16 mouse cellular contexts compared by ENCODE assay signal in the genomic region with DNA sequence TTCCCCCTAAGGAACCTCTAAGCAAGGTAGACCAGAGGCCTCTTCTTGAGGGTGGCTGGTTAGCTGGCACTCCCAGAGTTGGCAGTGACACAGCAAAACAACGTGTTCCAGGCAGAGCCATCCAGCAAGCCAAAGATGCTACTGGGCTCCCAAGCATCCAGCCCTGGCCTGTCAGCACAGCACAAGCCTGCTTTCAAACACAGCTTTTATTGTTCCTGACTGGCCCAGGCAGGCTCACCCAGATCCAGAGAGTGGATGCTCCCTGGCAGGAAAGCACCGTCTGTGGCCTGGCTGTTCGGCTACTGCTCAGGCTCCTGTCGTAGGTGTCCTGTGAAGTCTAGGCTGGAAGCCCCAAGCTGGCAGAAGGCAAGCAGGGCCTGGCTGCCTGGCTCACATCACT. TPM values are rescaled to one million over a fixed set of nuclear protein-coding genes. Genes with fewer than 3 reads are reported as not detected.
DNase-seq lines count a peak whose midpoint lies in the region; ATAC-seq and TF ChIP-seq lines count a peak whose summit lies in the region.
"Had no signal": no experiment of that assay in that cellular context is flagged by ENCODE, and none has a peak within 500 bp of the region (broad histone marks: within the 10 kb centered on the region; RNA-seq: fewer than 3 reads in every experiment).

No protein-coding gene starts in this region.

- no peak overlapping the region for H3K27ac ChIP-seq in gastrocnemius, adult 2 months
- H3K27ac ChIP-seq in left cerebral cortex, adult 2 months: peak overlapping the region; percentile 55
- H3K27ac ChIP-seq: midbrain, embryonic 10.5 days had no signal

- DNase-seq in gastrocnemius, adult 2 months: peak; percentile 38
- DNase-seq in gastrocnemius, postnatal 14 days: no peak
- DNase-seq in cerebellum, adult 11-12 months: peak; percentile 81
- peak; percentile 18 to 44 for DNase-seq in frontal cortex, adult 2 months (ENCODE audit: extremely low spot score in 1 of 2, low spot score in 1 of 2)
- DNase-seq in left cerebral cortex, adult 2 months (ENCODE audit: extremely low spot score in 1 of 2, low spot score in 2 of 2): no peak
- no peak for DNase-seq in thymus, adult 18-20 months
- no peak for DNase-seq in kidney, adult 9 months
- DNase-seq: adrenal gland, postnatal 10 days; heart, postnatal 14 days; kidney, adult 11 months; lung, adult 2 months; spleen, adult 18-20 months had no signal

- no peak overlapping the region for H3K4me3 ChIP-seq in gastrocnemius, adult 2 months
- no peak overlapping the region for H3K4me3 ChIP-seq in left cerebral cortex, adult 2 months
- H3K4me3 ChIP-seq: midbrain, embryonic 10.5 days had no signal

- intact Hi-C loops in gastrocnemius, adult 2 months (cut with DNase I): no loop called here
- intact Hi-C loops in gastrocnemius, postnatal 14 days (cut with DNase I; ENCODE audit: low total_unique reads): no loop called here
- intact Hi-C loops in left cerebral cortex, adult 2 months (cut with DNase I): no loop called here

- TF ChIP-seq CTCF in gastrocnemius, adult 2 months (IDR thresholded peaks at IDR 0.05): no peak
- no peak for TF ChIP-seq CTCF in left cerebral cortex, adult 2 months (IDR thresholded peaks at IDR 0.05)

- no peak for ATAC-seq in activated CD4-positive, CD25-positive, alpha-beta regulatory T cell, adult 4 months

RNA-seq across cellular contexts. Expression of a gene that starts 41.9 kb away (rescaled TPM):
- not detected for total RNA-seq in gastrocnemius, adult 2 months (2021)
- not detected for total RNA-seq in gastrocnemius, postnatal 14 days (2021)
- 0.18 and 0.27 TPM in 2 replicates for polyA plus RNA-seq in frontal cortex, adult 2 months (2012; rRNA removed)
- under 1 TPM in 1 of 2 experiments, not detected in 1; 0.34 TPM for total RNA-seq in left cerebral cortex, adult 2 months (2021)
- not detected for polyA plus RNA-seq in activated CD4-positive, CD25-positive, alpha-beta regulatory T cell, adult 4 months (2017; shearing (Covaris generic))
- total RNA-seq: gastrocnemius, postnatal 4 days; heart, postnatal 14 days; MEL had no signal
- polyA plus RNA-seq: midbrain, embryonic 10.5 days had no signal

Comparison
In these comparisons a context has a peak if more than half of its experiments do, and no peak if none do; other contexts are left out.
1. DNase-seq: peak in gastrocnemius, adult 2 months (single experiment), cerebellum, adult 11-12 months (single experiment) and frontal cortex, adult 2 months (2 of 2); none in gastrocnemius, postnatal 14 days (single experiment), left cerebral cortex, adult 2 months (0 of 2), thymus, adult 18-20 months (0 of 2) and kidney, adult 9 months (single experiment).